Mouse (Mus musculus): ENCODE measurements around the gene Smim14.
"Not testable (repeated sequence)": the region's sequence is repeated elsewhere in the genome, so short reads cannot be mapped to it uniquely, and the experiment has no call there.

The Smim14 gene

DNA sequence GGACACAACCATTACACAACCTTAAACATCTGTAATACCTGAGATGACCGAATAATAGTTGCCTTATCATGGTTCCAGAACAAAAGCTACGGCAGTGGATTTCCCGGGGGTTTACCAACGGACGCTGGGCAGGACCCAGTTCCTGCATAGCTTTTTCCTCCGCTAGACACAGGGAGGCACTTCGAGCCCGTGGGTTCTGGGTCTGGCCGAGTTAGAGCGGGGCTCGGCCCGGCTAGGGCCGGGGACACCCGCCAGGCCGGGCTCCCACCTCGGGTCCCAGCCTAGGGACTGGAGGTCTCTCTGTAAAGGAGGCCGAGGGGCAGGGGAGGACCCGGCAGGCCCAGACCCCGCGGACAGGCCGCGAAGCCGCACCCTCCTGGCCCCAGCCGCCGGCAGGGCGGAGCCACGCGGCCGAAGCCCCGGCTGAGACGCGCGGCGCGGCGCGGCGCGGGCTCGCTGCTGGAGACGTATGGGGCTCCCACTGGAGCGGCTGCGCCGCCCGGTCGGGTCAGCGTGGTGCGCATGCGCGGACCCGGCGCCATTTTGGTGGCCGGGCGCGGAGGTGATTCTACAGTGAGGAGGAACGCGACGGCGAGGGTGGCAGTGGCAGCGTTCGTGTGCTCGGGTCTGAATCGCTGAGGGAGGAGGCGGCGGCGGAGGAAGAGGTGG, at the start of gene Smim14, which contains the start of gene Ube2k:
Gene Smim14 (minus strand): TSS at position 434 of the 669 bp plus-strand sequence.
Gene Ube2k (plus strand): TSS at position 483 of the 669 bp plus-strand sequence.
- ATAC-seq (ENCODE audit: insufficient number of reproducible peaks, low FRiP score, low TSS enrichment), result peak; percentile 93

GRCm38 (mm10) chr5:65586291-65586690, 49.3 kb upstream of the Smim14 start:
- ATAC-seq (ENCODE audit: insufficient number of reproducible peaks, low FRiP score, low TSS enrichment), result no peak

DNA sequence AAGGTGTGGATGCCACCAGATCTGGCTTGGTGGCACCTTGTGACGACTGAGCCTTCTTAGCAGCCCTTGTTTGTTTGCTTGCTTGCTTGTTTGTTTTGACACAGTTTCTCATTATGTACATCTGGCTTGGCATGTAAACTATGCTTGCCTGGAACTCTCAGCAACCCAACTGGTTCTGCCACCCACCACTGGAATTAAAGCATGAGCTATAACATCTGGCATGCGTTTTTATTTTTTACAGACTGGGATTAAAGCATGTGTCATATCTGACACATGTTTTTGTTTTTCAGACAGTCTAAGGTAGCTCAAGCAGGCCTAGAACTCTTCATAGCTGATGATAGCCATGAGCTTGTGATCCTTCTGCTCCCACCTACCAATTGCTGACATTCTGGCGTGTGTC, 41.6 kb upstream of the Smim14 start:
- no peak for ATAC-seq (ENCODE audit: insufficient number of reproducible peaks, low FRiP score, low TSS enrichment)

GRCm38 (mm10) chr5:65575896-65576295, 38.9 kb upstream of the Smim14 start:
- no peak for ATAC-seq (ENCODE audit: insufficient number of reproducible peaks, low FRiP score, low TSS enrichment)

DNA sequence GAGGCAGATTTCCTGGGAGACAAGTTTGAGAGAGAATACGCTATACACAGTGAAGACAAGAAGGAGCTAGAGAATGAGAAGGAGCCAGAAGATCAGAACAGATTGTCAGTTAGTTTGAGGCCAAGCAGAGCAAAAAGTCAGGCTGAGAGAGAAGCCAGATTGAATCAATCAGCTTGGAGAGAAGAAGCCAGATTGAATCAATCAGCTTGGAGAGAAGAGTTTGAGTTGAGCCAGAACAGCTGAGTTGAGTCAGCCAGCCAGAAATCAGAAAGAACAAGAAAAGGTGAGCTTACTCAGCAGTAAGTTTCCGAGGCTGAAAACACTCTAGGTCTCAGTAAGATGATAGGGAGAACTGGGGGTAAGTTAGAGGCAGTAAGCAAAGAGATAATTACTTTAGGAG, 37.9 kb upstream of the Smim14 start:
- no peak for ATAC-seq (ENCODE audit: insufficient number of reproducible peaks, low FRiP score, low TSS enrichment)

GRCm38 (mm10) chr5:65565486-65565885, 28.5 kb upstream of the Smim14 start:
- no peak for ATAC-seq (ENCODE audit: insufficient number of reproducible peaks, low FRiP score, low TSS enrichment)

- ATAC-seq (ENCODE audit: insufficient number of reproducible peaks, low FRiP score, low TSS enrichment), result 0 out of 2 replicates have a peak, but pooled peaks have one; percentile 36
Measured at GRCm38 (mm10) chr5:65561125-65561893, 24.3 kb upstream of the Smim14 start.

GRCm38 (mm10) chr5:65557109-65557508, 20.1 kb upstream of the Smim14 start:
- no peak for ATAC-seq (ENCODE audit: insufficient number of reproducible peaks, low FRiP score, low TSS enrichment)

- no peak for ATAC-seq (ENCODE audit: insufficient number of reproducible peaks, low FRiP score, low TSS enrichment)
Measured at GRCm38 (mm10) chr5:65549677-65550076, 12.7 kb upstream of the Smim14 start.

GRCm38 (mm10) chr5:65544616-65545015, 7.6 kb upstream of the Smim14 start:
- ATAC-seq (ENCODE audit: insufficient number of reproducible peaks, low FRiP score, low TSS enrichment), result no peak

- no peak for ATAC-seq (ENCODE audit: insufficient number of reproducible peaks, low FRiP score, low TSS enrichment)
Measured at GRCm38 (mm10) chr5:65543491-65543890, 6.5 kb upstream of the Smim14 start.

- no peak for ATAC-seq (ENCODE audit: insufficient number of reproducible peaks, low FRiP score, low TSS enrichment)
Measured at GRCm38 (mm10) chr5:65541889-65542288, 4.9 kb upstream of the Smim14 start.

DNA sequence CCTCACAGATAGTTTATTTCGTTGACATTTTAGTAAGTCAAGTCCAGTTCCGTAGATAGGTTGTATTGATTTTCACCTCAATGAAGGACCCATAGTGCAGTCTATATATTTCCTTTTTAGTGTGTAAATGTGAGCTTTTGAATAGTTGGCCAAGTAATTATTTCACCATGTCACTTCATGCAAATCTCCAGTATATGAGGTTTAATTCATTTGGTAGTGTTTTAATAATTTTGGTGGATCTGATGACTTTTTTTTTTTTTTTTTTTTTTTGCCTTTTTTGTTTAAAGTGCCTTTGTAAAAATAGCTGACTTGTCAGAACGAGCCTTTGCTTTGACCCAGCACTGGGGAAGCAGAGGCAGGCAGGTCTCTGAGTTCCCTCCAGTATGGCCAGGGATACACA, 2.8 kb upstream of the Smim14 start:
- no peak for ATAC-seq (ENCODE audit: insufficient number of reproducible peaks, low FRiP score, low TSS enrichment)

DNA sequence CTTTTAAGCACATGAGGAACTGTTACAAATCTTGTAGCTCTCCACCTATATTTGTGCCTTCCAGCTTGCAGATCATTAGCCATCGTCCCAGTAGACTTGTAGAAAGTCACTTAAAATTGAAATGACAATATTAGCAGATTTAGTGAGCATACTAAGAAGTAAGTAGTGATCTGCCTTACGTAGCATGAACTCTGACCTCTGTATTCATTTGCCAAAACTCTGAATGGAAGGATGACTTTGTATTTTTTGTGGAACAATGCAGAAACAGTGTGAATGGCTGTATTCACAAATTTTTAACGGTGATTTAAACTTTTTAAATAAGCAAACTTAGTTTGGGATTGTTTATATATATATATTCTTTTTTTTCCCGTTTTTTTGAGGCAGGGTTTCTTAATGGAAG, 1.8 kb upstream of the Smim14 start:
- no peak for ATAC-seq (ENCODE audit: insufficient number of reproducible peaks, low FRiP score, low TSS enrichment)

- no peak for ATAC-seq (ENCODE audit: insufficient number of reproducible peaks, low FRiP score, low TSS enrichment)
Measured at GRCm38 (mm10) chr5:65538121-65538520, 1.1 kb upstream of the Smim14 start.

GRCm38 (mm10) chr5:65537420-65538071, 562 bp upstream of the Smim14 start:
- peak; percentile 63 for ATAC-seq (ENCODE audit: insufficient number of reproducible peaks, low FRiP score, low TSS enrichment)

- ATAC-seq (ENCODE audit: insufficient number of reproducible peaks, low FRiP score, low TSS enrichment), result not testable (repeated sequence)
Measured at GRCm38 (mm10) chr5:65536068-65536465, 917 bp downstream of the Smim14 start.

GRCm38 (mm10) chr5:65535457-65536067, 1.4 kb downstream of the Smim14 start:
- 0 out of 2 replicates have a peak, but pooled peaks have one; percentile 48 for ATAC-seq (ENCODE audit: insufficient number of reproducible peaks, low FRiP score, low TSS enrichment)

GRCm38 (mm10) chr5:65534496-65534895, 2.5 kb downstream of the Smim14 start:
- ATAC-seq (ENCODE audit: insufficient number of reproducible peaks, low FRiP score, low TSS enrichment), result no peak

DNA sequence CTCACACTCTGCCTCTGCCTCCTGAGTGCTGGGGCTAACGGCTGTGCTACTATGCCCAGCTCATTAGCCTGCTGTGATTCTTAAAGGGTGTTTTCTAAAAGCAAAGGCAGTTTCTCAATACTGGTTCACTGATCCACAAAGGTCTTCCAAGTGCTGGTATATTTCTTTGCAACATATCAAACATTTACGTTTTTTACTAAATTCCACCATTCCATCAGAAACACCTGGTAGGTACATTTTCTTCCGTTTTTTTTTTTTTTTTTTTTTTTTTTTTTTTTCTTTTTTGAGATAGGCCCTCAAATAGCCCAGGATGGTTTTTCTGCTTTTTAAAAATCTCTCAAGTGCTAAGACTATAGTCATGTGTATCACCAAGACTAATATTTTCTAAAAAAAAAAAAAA, 5.7 kb downstream of the Smim14 start:
- ATAC-seq (ENCODE audit: insufficient number of reproducible peaks, low FRiP score, low TSS enrichment), result no peak

Data from cerebellum, adult (tissue).